Mouse (Mus musculus): ENCODE data around the gene En2.

En2 gene

GRCm38 (mm10) chr5:28191201-28192098, 26.0 kb downstream of the En2 start:
- DNase-seq: no peak

DNA sequence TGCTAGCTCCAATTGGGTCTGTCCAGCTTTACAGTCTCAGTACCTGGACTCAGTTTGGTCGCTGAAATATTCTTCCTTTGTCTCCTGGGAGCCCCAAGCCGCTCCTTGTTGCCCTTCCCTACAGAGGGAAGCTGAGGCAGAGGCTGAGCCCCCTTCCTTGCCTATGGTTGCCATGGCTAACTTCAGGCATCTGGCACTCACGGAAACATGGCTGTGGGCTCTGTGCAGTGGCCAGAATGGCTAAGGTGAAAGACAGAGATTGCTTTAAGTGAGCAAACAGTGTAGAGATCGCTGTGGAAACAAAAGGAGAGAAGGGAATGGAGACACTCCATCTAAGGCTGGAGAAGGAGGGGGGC, 26.6 kb downstream of the En2 start:
- no peak for DNase-seq

DNA sequence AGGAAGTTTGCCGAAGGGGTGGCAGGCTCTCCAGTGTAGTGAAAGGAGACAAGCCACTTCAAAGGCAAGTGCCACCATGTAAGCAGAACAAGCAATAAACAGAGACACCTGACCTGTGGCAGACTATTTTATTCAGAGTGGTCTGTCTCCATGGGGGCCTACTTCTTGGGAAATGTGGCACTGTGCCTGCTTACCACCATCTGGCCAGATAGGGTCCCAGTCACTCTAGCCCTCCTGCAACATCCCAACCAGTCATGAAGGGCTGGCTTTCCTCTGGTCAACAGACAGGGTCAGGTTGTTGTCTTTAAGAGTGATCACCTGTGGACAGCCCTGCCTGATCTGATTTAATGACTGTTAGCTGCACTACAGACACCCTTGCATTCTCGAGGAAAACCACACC, 30.0 kb downstream of the En2 start:
- no peak for DNase-seq

GRCm38 (mm10) chr5:28199089-28199873, 33.8 kb downstream of the En2 start:
- no peak for DNase-seq

GRCm38 (mm10) chr5:28203086-28203485, 37.6 kb downstream of the En2 start:
- DNase-seq: no peak

GRCm38 (mm10) chr5:28204678-28205077, 39.2 kb downstream of the En2 start:
- no peak for DNase-seq

- no peak for DNase-seq
Measured at GRCm38 (mm10) chr5:28206448-28206847, 41.0 kb downstream of the En2 start.

GRCm38 (mm10) chr5:28207043-28207442, 41.5 kb downstream of the En2 start:
- DNase-seq: no peak

DNA sequence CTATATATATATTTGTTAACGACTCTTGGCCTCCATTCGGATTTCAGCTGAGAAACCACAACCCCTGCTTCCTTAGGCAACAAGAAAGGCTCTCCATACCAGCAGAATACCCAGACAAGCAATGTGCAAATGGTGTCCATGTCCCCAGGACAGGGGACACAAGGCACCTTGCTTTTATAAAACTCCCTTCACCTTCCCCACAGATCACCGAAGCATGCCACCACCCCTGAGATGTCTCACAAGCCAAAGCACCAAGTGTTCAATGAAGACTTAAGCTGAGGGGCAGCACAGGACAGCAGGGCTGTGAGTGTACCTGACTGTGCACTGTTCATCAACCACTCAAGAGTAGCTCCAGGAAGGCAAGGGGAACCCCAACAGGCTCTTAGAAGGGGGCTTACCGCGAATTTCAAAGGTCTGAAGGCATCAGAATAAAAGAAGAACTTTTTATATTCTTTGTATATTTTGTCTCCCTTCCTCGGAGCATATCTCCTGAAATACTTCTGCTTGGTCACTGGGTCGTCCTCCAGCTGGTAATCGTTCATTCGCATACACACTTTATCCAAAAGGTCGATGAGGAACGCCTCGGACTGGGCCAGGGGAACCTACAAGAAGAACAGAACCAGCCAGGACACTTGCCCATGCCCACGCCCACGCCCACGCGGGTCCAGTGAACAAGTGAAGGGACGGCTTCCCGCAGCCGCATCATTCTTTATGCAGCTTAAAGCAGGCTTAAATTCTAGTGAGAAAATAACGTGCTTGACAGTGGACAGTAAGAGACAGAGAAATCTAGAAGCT, 43.4 kb downstream of the En2 start:
- DNase-seq: no peak

DNA sequence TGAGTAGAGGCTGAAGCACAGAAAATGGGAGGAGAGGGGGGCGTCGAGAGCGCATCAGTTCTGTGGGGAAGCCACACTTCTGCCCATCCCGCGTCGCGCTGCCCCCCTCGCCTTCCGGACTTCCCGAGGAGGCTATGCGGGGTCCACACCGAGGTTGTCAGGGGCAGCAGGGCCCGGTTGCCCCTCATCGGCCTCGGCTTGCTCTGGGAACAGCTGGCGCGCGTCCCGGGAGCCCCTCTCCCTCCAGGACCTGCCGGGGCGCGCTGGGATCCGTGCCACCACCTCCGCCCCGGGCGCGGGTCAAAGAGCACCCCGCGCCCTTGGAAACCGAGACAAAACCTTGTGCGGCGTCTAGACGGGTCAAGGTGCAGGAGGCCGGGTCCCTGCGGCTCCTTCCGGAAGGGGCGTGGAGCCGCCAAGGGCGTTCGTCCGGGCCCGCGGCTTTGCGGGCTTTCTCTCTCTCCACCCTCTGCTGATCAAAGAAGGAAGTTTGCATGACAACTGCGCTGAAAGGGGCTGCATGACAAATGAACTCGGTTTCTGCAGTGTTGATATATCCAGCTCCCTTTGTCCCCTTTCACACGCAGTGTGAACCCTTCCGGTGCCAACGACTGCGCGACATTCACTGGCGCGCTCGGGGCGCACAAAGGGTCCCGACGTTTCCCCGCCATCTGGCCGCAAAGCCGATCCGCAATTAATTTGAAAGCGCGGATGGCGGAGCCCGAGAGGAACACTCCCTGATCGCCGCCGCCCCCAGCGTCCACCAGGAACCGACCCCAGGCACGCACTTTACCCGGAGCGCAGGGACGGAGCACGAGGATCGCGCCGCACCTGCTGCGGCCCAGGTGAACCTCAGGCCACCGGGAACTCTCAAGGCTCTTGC, 44.3 kb downstream of the En2 start:
- no peak for DNase-seq

DNA sequence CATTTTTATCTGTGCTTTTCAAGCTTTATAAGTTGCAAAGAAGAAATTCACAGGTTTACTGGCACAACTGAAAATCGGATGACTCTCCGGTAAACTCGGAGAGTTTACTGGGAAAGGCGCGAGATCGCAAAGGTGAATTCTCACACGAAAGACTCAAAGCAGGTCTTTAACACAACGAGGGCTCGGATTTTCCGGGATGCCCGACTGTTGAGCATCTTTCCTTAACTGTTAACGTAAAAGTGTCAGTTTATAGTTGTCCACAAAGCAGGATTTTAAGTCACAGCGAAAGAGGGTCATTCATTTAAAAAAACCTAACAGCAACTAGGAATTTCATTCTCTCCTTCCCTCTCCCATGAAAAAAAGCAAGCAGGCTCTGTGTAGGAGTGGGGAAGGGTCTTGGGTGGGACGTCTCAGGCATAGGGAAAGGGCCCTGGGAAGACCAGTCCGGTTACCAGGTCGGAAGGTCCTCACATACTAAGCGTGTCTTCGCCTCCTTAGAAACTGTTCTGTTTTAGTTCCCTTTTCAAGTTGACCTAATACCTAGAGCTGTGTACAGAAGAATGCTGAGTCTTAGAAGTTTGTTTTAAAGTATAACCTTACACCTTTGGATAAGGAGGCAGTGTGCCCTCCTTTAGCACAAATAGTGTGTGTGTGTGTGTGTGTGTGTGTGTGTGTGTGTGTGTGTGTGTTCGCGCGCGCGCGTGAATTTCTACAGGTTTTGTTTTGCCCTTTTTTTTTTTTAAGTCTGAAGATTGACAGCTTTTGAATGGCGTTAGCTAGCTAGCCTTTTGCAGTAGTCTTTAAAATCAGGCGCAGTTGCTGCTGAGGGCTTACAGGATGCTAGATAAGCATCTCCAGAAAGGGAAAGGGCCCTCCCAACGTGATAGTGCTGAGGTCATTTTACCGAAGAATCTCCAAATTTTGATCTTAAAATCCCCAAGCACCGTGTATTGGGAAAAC, 45.4 kb downstream of the En2 start:
- no peak for DNase-seq

GRCm38 (mm10) chr5:28211651-28212310, 46.3 kb downstream of the En2 start:
- DNase-seq: no peak

GRCm38 (mm10) chr5:28213441-28213840, 47.9 kb downstream of the En2 start:
- DNase-seq: no peak

- no peak for DNase-seq
Measured at GRCm38 (mm10) chr5:28219596-28219995, 54.1 kb downstream of the En2 start.

Data from right cerebral cortex, adult 18-20 months (tissue).